Mouse (Mus musculus) heart, embryonic 13.5 days (tissue): Measurements from ENCODE around the gene Fntb. TPM values are rescaled to one million over a fixed set of nuclear protein-coding genes. Genes with fewer than 3 reads are reported as not detected.

ENCODE experiments used
- ATAC-seq: fragments of 200-750 bp; cut with Nextera tagmentation; 2 replicates; pipeline ENCODE4 v1.8.0; 2017; ENCODE audit warnings: moderate TSS enrichment; ENCODE audit not compliant: insufficient number of reproducible peaks, low FRiP score, low TSS enrichment; ENCODE audit errors: extremely low read depth
- H3K27ac ChIP-seq: fragments of 300-500 bp; sonication (generic); replicated peaks from 2 replicates; pipeline ENCODE4 v1.5.1; 2015; ENCODE audit warnings: moderate library complexity, mild to moderate bottlenecking, inconsistent platforms
- H3K27me3 ChIP-seq: fragments of 300-500 bp; sonication (generic); replicated peaks from 2 replicates; pipeline ENCODE4 v1.6.1; 2015; ENCODE audit warnings: mild to moderate bottlenecking, inconsistent platforms
- H3K36me3 ChIP-seq: fragments of 300-500 bp; sonication (generic); 2 replicates; pipeline ENCODE4 v1.6.1; 2015; ENCODE audit warnings: mild to moderate bottlenecking, inconsistent platforms
- H3K4me1 ChIP-seq: fragments of 300-500 bp; sonication (generic); 2 replicates; pipeline ENCODE4 v1.6.1; 2015; ENCODE audit warnings: inconsistent platforms
- H3K4me2 ChIP-seq: fragments of 300-500 bp; sonication (generic); 2 replicates; pipeline ENCODE4 v1.6.1; 2015; ENCODE audit warnings: inconsistent platforms, mild to moderate bottlenecking, moderate library complexity
- H3K4me3 ChIP-seq: fragments of 300-500 bp; sonication (generic); 2 replicates; pipeline ENCODE4 v1.5.1; 2015; ENCODE audit warnings: moderate library complexity, mild to moderate bottlenecking, inconsistent platforms
- H3K9ac ChIP-seq: fragments of 300-500 bp; sonication (generic); 2 replicates; pipeline ENCODE4 v1.6.1; 2015; ENCODE audit warnings: inconsistent platforms, mild to moderate bottlenecking, moderate library complexity
- H3K9me3 ChIP-seq: fragments of 300-500 bp; sonication (generic); 2 replicates; pipeline ENCODE4 v1.6.1; 2016; ENCODE audit warnings: inconsistent platforms
- WGBS: fragments of 180-500 bp; shearing (Covaris S2); methylation state at CpG from one replicate; pipeline ENCODE4 v1.1.7; 2015; ENCODE audit warnings: mixed read lengths; 5-methylcytosine and 5-hydroxymethylcytosine counted together
- polyA plus RNA-seq: library from polyadenylated mRNA; unstranded; fragments of >200 nt; fragmentation: Nextera tagmentation; extraction: Ambion mirVana; gene quantifications from 2 replicates; pipeline ENCODE4 v1.2.1, GENCODE M21; 2015

Gene Fntb
- polyA plus RNA-seq, 1 experiment from 2014 or later, result 25.9 TPM

- H3K9me3 ChIP-seq, result no peaks in the 10 kb centered on the region
- 0 out of 2 replicates have a peak overlapping the region, but pooled peaks have one; percentile 32 for H3K27ac ChIP-seq
- no peaks in the 10 kb centered on the region for H3K27me3 ChIP-seq
- H3K4me1 ChIP-seq, result peaks cover 27% of the 10 kb centered on the region; the same call in 1 of the 2 replicates
- peak overlapping the region; percentile 35 for H3K4me2 ChIP-seq
- 59% methylated on average over 11 of the region's 11 CpGs for WGBS
- ATAC-seq, result no peak
- H3K4me3 ChIP-seq, result 0 out of 2 replicates have a peak overlapping the region, but pooled peaks have one; percentile 9
- H3K36me3 ChIP-seq, result peaks cover 60% of the 10 kb centered on the region
- H3K9ac ChIP-seq, result 0 out of 2 replicates have a peak overlapping the region, but pooled peaks have one; percentile 40
Measured at GRCm38 (mm10) chr12:76910258-76910940, 145.0 kb downstream of the Fntb start.

GRCm38 (mm10) chr12:76911171-76911726 lies 145.9 kb downstream of the Fntb start:
- H3K9ac ChIP-seq, result no peak overlapping the region
- no peak for ATAC-seq
- 77% methylated on average over 16 of the region's 16 CpGs for whole genome bisulfite sequencing
- H3K4me3 ChIP-seq, result no peak overlapping the region
- no peaks in the 10 kb centered on the region for H3K9me3 ChIP-seq
- H3K4me2 ChIP-seq, result no peak overlapping the region
- peaks cover 61% of the 10 kb centered on the region for H3K36me3 ChIP-seq
- no peaks in the 10 kb centered on the region for H3K27me3 ChIP-seq
- peaks cover 21% of the 10 kb centered on the region; the same call in 1 of the 2 replicates for H3K4me1 ChIP-seq
- no peak overlapping the region for H3K27ac ChIP-seq

- Histone ChIP-seq H3K4me3 (no peak overlapping the region), H3K27me3 (no peaks in the 10 kb centered on the region), H3K27ac (no peak overlapping the region), H3K9ac (no peak overlapping the region), H3K4me1 (peaks cover 18% of the 10 kb centered on the region; the same call in 1 of the 2 replicates), H3K9me3 (no peaks in the 10 kb centered on the region), H3K36me3 (peaks cover 65% of the 10 kb centered on the region), H3K4me2 (no peak overlapping the region)
- 57% methylated on average over 9 of the region's 9 CpGs for WGBS
- no peak for ATAC-seq
Measured at GRCm38 (mm10) chr12:76912193-76912592, 146.8 kb downstream of the Fntb start.

GRCm38 (mm10) chr12:76916163-76916562 lies 150.8 kb downstream of the Fntb start:
- H3K36me3 ChIP-seq, result peaks cover 64% of the 10 kb centered on the region
- no peak overlapping the region for H3K4me2 ChIP-seq
- H3K27ac ChIP-seq, result no peak overlapping the region
- H3K9me3 ChIP-seq, result no peaks in the 10 kb centered on the region
- 88% methylated on average over 11 of the region's 11 CpGs for WGBS
- no peak overlapping the region for H3K9ac ChIP-seq
- no peak overlapping the region for H3K4me3 ChIP-seq
- H3K27me3 ChIP-seq, result no peaks in the 10 kb centered on the region
- ATAC-seq, result no peak
- 0 out of 2 replicates have a peak, but pooled peaks cover 2% of the 10 kb centered on the region for H3K4me1 ChIP-seq

GRCm38 (mm10) chr12:76918113-76918512 lies 152.7 kb downstream of the Fntb start:
- H3K9me3 ChIP-seq, result no peaks in the 10 kb centered on the region
- H3K4me1 ChIP-seq, result no peaks in the 10 kb centered on the region
- no peaks in the 10 kb centered on the region for H3K27me3 ChIP-seq
- no peak overlapping the region for H3K4me2 ChIP-seq
- no peak overlapping the region for H3K4me3 ChIP-seq
- WGBS, result 76% methylated on average over 6 of the region's 6 CpGs
- H3K9ac ChIP-seq, result no peak overlapping the region
- no peak for ATAC-seq
- no peak overlapping the region for H3K27ac ChIP-seq
- H3K36me3 ChIP-seq, result peaks cover 57% of the 10 kb centered on the region

GRCm38 (mm10) chr12:76918855-76919254 lies 153.5 kb downstream of the Fntb start:
- Histone ChIP-seq H3K4me1 (no peaks in the 10 kb centered on the region), H3K4me2 (no peak overlapping the region), H3K27ac (no peak overlapping the region), H3K9ac (no peak overlapping the region), H3K4me3 (no peak overlapping the region), H3K36me3 (peaks cover 52% of the 10 kb centered on the region), H3K27me3 (no peaks in the 10 kb centered on the region), H3K9me3 (no peaks in the 10 kb centered on the region)
- WGBS, result 71% methylated on average over 3 of the region's 3 CpGs
- ATAC-seq, result no peak

GRCm38 (mm10) chr12:76920398-76920797 lies 155.0 kb downstream of the Fntb start:
- Histone ChIP-seq H3K27me3 (no peaks in the 10 kb centered on the region), H3K9ac (no peak overlapping the region), H3K9me3 (no peaks in the 10 kb centered on the region), H3K27ac (no peak overlapping the region), H3K36me3 (peaks cover 39% of the 10 kb centered on the region), H3K4me3 (no peak overlapping the region), H3K4me2 (no peak overlapping the region), H3K4me1 (no peaks in the 10 kb centered on the region)
- no peak for ATAC-seq
- 76% methylated on average over 6 of the region's 6 CpGs for WGBS

- H3K4me2 ChIP-seq, result no peak overlapping the region
- H3K9ac ChIP-seq, result no peak overlapping the region
- ATAC-seq, result no peak
- H3K27me3 ChIP-seq, result no peaks in the 10 kb centered on the region
- H3K4me3 ChIP-seq, result no peak overlapping the region
- H3K27ac ChIP-seq, result no peak overlapping the region
- no peaks in the 10 kb centered on the region for H3K4me1 ChIP-seq
- H3K9me3 ChIP-seq, result no peaks in the 10 kb centered on the region
- WGBS, result 75% methylated on average over 8 of the region's 8 CpGs
- peaks cover 37% of the 10 kb centered on the region for H3K36me3 ChIP-seq
Measured at GRCm38 (mm10) chr12:76920990-76921389, 155.6 kb downstream of the Fntb start.

GRCm38 (mm10) chr12:76923118-76923517 lies 157.7 kb downstream of the Fntb start:
- H3K4me2 ChIP-seq, result no peak overlapping the region
- 0 out of 2 replicates have a peak, but pooled peaks cover 4% of the 10 kb centered on the region for H3K4me1 ChIP-seq
- no peak overlapping the region for H3K9ac ChIP-seq
- peaks cover 17% of the 10 kb centered on the region for H3K36me3 ChIP-seq
- 83% methylated on average over 8 of the region's 8 CpGs for WGBS
- no peak overlapping the region for H3K4me3 ChIP-seq
- H3K27me3 ChIP-seq, result no peaks in the 10 kb centered on the region
- no peak overlapping the region for H3K27ac ChIP-seq
- H3K9me3 ChIP-seq, result no peaks in the 10 kb centered on the region
- no peak for ATAC-seq

- peaks cover 16% of the 10 kb centered on the region for H3K36me3 ChIP-seq
- H3K9ac ChIP-seq, result no peak overlapping the region
- no peaks in the 10 kb centered on the region for H3K9me3 ChIP-seq
- no peak for ATAC-seq
- no peak overlapping the region for H3K4me3 ChIP-seq
- no peak overlapping the region for H3K4me2 ChIP-seq
- H3K27me3 ChIP-seq, result no peaks in the 10 kb centered on the region
- 0 out of 2 replicates have a peak, but pooled peaks cover 5% of the 10 kb centered on the region for H3K4me1 ChIP-seq
- H3K27ac ChIP-seq, result no peak overlapping the region
- 88% methylated on average over 10 of the region's 10 CpGs for WGBS
Measured at GRCm38 (mm10) chr12:76924904-76925604, 159.7 kb downstream of the Fntb start.

GRCm38 (mm10) chr12:76926338-76926945 lies 161.1 kb downstream of the Fntb start:
- ATAC-seq, result no peak
- no peaks in the 10 kb centered on the region for H3K9me3 ChIP-seq
- H3K9ac ChIP-seq, result no peak overlapping the region
- no peak overlapping the region for H3K27ac ChIP-seq
- WGBS, result 64% methylated on average over 10 of the region's 10 CpGs
- H3K4me3 ChIP-seq, result no peak overlapping the region
- peaks cover 8% of the 10 kb centered on the region; the same call in 1 of the 2 replicates for H3K36me3 ChIP-seq
- H3K4me1 ChIP-seq, result 0 out of 2 replicates have a peak, but pooled peaks cover 8% of the 10 kb centered on the region
- H3K4me2 ChIP-seq, result no peak overlapping the region
- H3K27me3 ChIP-seq, result no peaks in the 10 kb centered on the region
